Mouse (Mus musculus): ENCODE measurements around the gene Tmem108. TPM values are rescaled to one million over a fixed set of nuclear protein-coding genes. Genes with fewer than 3 reads are reported as not detected.

The Tmem108 gene
- polyA plus RNA-seq, 1 experiment from 2014 or later = 5.5 TPM

DNA sequence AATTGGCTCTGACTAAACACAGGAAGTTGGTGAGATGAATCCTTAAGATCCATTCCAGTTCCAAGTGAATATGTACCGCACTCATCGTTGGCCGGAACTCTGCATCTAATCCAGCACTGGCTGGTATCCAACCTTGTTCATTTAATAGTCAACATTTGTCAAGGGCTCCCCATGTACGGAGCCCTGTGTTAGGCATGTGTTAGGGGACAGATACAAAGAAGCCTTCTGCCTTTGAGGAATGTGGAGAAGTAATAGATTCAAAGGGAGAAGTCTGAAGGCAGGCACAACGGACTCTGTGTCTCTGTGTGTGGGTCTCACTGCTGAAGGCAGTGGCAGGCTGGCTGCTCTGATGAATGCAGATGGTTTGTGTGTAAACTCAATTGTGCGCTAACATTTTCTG lies 202.9 kb downstream of the Tmem108 start:
- no peak overlapping the region for H3K4me3 ChIP-seq (replicated peaks; ENCODE audit: low read depth, low read length)
- no peak for ATAC-seq (replicated peaks; ENCODE audit: low FRiP score, low read depth)

DNA sequence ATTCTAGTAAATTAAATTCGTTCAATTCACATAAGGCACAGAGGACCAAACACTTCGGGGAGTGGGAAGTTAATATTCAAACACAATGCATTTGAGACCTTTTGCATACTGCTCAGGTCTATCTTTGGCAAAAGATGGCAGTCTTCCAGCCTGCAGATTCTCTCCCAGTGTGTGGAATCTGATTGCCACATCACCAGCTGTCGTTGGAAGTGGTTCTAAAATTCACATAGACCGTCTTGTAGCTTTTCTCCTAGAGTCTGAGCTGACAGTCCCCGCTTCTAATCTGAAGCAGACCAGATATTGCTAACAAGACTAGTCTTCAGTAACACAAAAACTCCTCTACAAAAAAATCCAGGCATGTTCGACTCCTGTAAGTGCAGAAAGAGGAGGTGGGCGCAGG lies 203.4 kb downstream of the Tmem108 start:
- no peaks in the 10 kb centered on the region for H3K9me3 ChIP-seq (replicated peaks; ENCODE audit: low read length)
- no peak overlapping the region for H3K4me3 ChIP-seq (replicated peaks; ENCODE audit: low read depth, low read length)
- H3K27me3 ChIP-seq (ENCODE audit: insufficient read depth, low read length) = no peaks in the 10 kb centered on the region
- H3K36me3 ChIP-seq (ENCODE audit: insufficient read depth, low read length) = no peaks in the 10 kb centered on the region
- no peak overlapping the region for H3K4me2 ChIP-seq (ENCODE audit: low read length)
- TF ChIP-seq CTCF (IDR thresholded peaks at IDR 0.05; ENCODE audit: low read depth) = no peak
- no peak for DNase-seq (ENCODE audit: low spot score)
- no peak overlapping the region for H3K9ac ChIP-seq (ENCODE audit: low read depth, low read length)
- ATAC-seq (replicated peaks; ENCODE audit: low FRiP score, low read depth) = no peak
- no peaks in the 10 kb centered on the region for H3K4me1 ChIP-seq (replicated peaks; ENCODE audit: insufficient read depth, low read length)
- 85% methylated on average over 7 of the region's 7 CpGs for WGBS
- H3K27ac ChIP-seq = no peak overlapping the region

More for the DNA sequence above, 202.9 kb downstream of the Tmem108 start:
- Histone ChIP-seq H3K4me1 (replicated peaks; ENCODE audit: insufficient read depth, low read length) (no peaks in the 10 kb centered on the region), H3K36me3 (ENCODE audit: insufficient read depth, low read length) (no peaks in the 10 kb centered on the region), H3K27ac (no peak overlapping the region), H3K4me2 (ENCODE audit: low read length) (no peak overlapping the region), H3K9ac (ENCODE audit: low read depth, low read length) (no peak overlapping the region), H3K27me3 (ENCODE audit: insufficient read depth, low read length) (no peaks in the 10 kb centered on the region), H3K9me3 (replicated peaks; ENCODE audit: low read length) (no peaks in the 10 kb centered on the region)
- WGBS = 73% methylated on average over 6 of the region's 6 CpGs
- no peak for TF ChIP-seq CTCF (IDR thresholded peaks at IDR 0.05; ENCODE audit: low read depth)
- no peak for DNase-seq (ENCODE audit: low spot score)

GRCm38 (mm10) chr9:103557085-103557484 lies 204.6 kb downstream of the Tmem108 start:
- Histone ChIP-seq H3K36me3 (ENCODE audit: insufficient read depth, low read length) (no peaks in the 10 kb centered on the region), H3K4me1 (replicated peaks; ENCODE audit: insufficient read depth, low read length) (no peaks in the 10 kb centered on the region), H3K4me2 (ENCODE audit: low read length) (no peak overlapping the region), H3K9me3 (replicated peaks; ENCODE audit: low read length) (no peaks in the 10 kb centered on the region), H3K4me3 (replicated peaks; ENCODE audit: low read depth, low read length) (no peak overlapping the region), H3K9ac (ENCODE audit: low read depth, low read length) (no peak overlapping the region), H3K27ac (no peak overlapping the region), H3K27me3 (ENCODE audit: insufficient read depth, low read length) (no peaks in the 10 kb centered on the region)
- WGBS = 81% methylated on average over 15 of the region's 15 CpGs
- ATAC-seq (replicated peaks; ENCODE audit: low FRiP score, low read depth) = no peak
- TF ChIP-seq CTCF (IDR thresholded peaks at IDR 0.05; ENCODE audit: low read depth) = no peak
- no peak for DNase-seq (ENCODE audit: low spot score)

GRCm38 (mm10) chr9:103555334-103555733 lies 206.3 kb downstream of the Tmem108 start:
- H3K27me3 ChIP-seq (ENCODE audit: insufficient read depth, low read length) = no peaks in the 10 kb centered on the region
- no peak for ATAC-seq (replicated peaks; ENCODE audit: low FRiP score, low read depth)
- H3K9ac ChIP-seq (ENCODE audit: low read depth, low read length) = no peak overlapping the region
- no peak for TF ChIP-seq CTCF (IDR thresholded peaks at IDR 0.05; ENCODE audit: low read depth)
- 54% methylated on average over 6 of the region's 6 CpGs for WGBS
- H3K4me2 ChIP-seq (ENCODE audit: low read length) = no peak overlapping the region
- no peaks in the 10 kb centered on the region for H3K9me3 ChIP-seq (replicated peaks; ENCODE audit: low read length)
- H3K36me3 ChIP-seq (ENCODE audit: insufficient read depth, low read length) = no peaks in the 10 kb centered on the region
- H3K4me3 ChIP-seq (replicated peaks; ENCODE audit: low read depth, low read length) = no peak overlapping the region
- H3K4me1 ChIP-seq (replicated peaks; ENCODE audit: insufficient read depth, low read length) = no peaks in the 10 kb centered on the region
- no peak overlapping the region for H3K27ac ChIP-seq
- DNase-seq (ENCODE audit: low spot score) = no peak

GRCm38 (mm10) chr9:103550661-103551248 lies 210.9 kb downstream of the Tmem108 start:
- H3K4me2 ChIP-seq (ENCODE audit: low read length) = peak overlapping the region; percentile 21
- H3K4me3 ChIP-seq (replicated peaks; ENCODE audit: low read depth, low read length) = no peak overlapping the region
- WGBS = 44% methylated on average over 21 of the region's 21 CpGs
- H3K4me1 ChIP-seq (replicated peaks; ENCODE audit: insufficient read depth, low read length) = no peaks in the 10 kb centered on the region
- H3K27ac ChIP-seq = 0 out of 2 replicates have a peak overlapping the region, but pooled peaks have one; percentile 11
- no peak overlapping the region for H3K9ac ChIP-seq (ENCODE audit: low read depth, low read length)
- no peaks in the 10 kb centered on the region for H3K9me3 ChIP-seq (replicated peaks; ENCODE audit: low read length)
- no peak for TF ChIP-seq CTCF (IDR thresholded peaks at IDR 0.05; ENCODE audit: low read depth)
- no peaks in the 10 kb centered on the region for H3K36me3 ChIP-seq (ENCODE audit: insufficient read depth, low read length)
- peak; percentile 36 for DNase-seq (ENCODE audit: low spot score)
- peak; percentile 72 for ATAC-seq (replicated peaks; ENCODE audit: low FRiP score, low read depth)
- H3K27me3 ChIP-seq (ENCODE audit: insufficient read depth, low read length) = no peaks in the 10 kb centered on the region

DNA sequence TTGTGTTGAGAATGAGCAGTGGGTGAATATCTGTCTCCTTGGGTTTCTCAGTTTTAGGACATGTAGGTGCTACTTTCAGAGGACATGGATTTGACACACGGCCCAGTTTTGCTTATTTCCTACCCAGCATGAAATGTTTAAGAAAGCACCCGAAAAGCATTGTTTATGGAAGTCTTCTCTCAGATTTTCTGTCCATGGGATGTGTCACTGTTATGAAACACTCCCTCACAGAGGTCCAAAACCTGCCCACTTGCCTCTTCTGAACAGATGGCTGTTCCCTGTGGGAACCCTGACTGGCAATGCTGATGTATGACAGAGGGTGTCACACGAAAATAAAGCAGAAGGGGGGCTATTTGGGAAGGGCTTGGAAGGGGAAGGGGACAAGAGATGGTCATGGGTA lies 212.5 kb downstream of the Tmem108 start:
- Histone ChIP-seq H3K4me2 (ENCODE audit: low read length) (no peak overlapping the region), H3K27ac (no peak overlapping the region), H3K27me3 (ENCODE audit: insufficient read depth, low read length) (no peaks in the 10 kb centered on the region), H3K36me3 (ENCODE audit: insufficient read depth, low read length) (no peaks in the 10 kb centered on the region), H3K9ac (ENCODE audit: low read depth, low read length) (no peak overlapping the region), H3K4me1 (replicated peaks; ENCODE audit: insufficient read depth, low read length) (no peaks in the 10 kb centered on the region), H3K4me3 (replicated peaks; ENCODE audit: low read depth, low read length) (no peak overlapping the region), H3K9me3 (replicated peaks; ENCODE audit: low read length) (no peaks in the 10 kb centered on the region)
- DNase-seq (ENCODE audit: low spot score) (no peak), ATAC-seq (replicated peaks; ENCODE audit: low FRiP score, low read depth) (no peak)
- WGBS = 76% methylated on average over 3 of the region's 3 CpGs
- TF ChIP-seq CTCF (IDR thresholded peaks at IDR 0.05; ENCODE audit: low read depth) = no peak

DNA sequence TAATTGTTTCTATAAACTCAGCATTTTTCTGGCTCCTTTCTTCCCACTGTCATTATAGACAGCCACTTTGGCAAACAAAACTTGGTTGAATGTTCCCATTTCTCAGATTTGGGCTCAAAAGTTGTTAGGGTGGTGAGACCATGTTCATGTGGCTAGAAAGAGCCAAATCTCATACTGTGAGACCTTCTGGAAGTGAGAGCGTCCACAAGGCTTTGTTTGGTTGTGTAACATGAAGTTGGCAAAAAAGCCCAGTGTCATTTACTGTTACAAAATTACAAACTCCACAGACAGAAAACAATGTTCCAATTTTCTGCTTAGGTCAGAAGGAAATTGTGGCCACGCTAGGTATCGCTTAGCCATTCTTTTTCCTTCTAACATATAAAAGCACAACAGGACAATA lies 213.0 kb downstream of the Tmem108 start:
- no peak overlapping the region for H3K9ac ChIP-seq (ENCODE audit: low read depth, low read length)
- H3K4me1 ChIP-seq (replicated peaks; ENCODE audit: insufficient read depth, low read length) = no peaks in the 10 kb centered on the region
- no peaks in the 10 kb centered on the region for H3K27me3 ChIP-seq (ENCODE audit: insufficient read depth, low read length)
- H3K9me3 ChIP-seq (replicated peaks; ENCODE audit: low read length) = no peaks in the 10 kb centered on the region
- no peak overlapping the region for H3K4me2 ChIP-seq (ENCODE audit: low read length)
- ATAC-seq (replicated peaks; ENCODE audit: low FRiP score, low read depth) = no peak
- H3K27ac ChIP-seq = no peak overlapping the region
- 93% methylated on average over 3 of the region's 3 CpGs for WGBS
- no peak for DNase-seq (ENCODE audit: low spot score)
- TF ChIP-seq CTCF (IDR thresholded peaks at IDR 0.05; ENCODE audit: low read depth) = no peak
- no peak overlapping the region for H3K4me3 ChIP-seq (replicated peaks; ENCODE audit: low read depth, low read length)
- no peaks in the 10 kb centered on the region for H3K36me3 ChIP-seq (ENCODE audit: insufficient read depth, low read length)

Data from kidney, postnatal 0 days (tissue).